Mouse (Mus musculus): ENCODE data around the gene Tnrc6a.

Tnrc6a gene

DNA sequence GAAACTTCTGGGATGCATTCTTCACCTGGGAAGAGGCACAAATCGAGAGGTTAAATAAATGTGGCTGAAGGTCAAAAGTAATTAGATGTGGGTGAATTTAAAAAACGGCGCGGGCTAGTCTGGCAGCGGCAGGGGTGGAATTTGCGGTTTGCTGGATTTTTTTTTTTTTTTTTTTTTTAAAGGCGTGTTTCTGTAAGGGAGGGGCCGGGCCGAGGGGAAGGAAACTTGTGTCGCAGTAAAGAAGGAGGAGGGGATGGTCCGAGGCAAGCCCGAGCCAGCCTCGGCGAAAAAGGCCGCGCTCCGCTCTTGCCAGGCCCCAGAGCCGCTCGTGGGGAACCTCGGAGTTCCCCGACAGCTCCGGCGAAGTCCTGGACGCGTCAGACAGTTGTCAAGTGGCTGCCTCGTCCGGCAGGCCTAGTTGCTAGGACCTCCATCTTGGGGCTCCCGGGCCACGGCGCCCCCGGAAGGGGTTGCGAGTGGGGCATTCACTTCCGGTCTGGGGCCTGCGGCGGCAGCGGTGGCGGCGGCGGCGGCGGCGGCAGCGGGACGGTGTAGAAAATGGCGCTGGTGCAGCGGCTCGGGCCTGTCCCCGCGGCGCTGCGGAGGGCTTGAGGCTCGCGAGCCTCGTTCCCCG, at the start of gene Tnrc6a:
TSS of gene Tnrc6a (plus strand) at position 221 of the 634 bp plus-strand sequence.
- TF ChIP-seq GATA4 (IDR thresholded peaks at IDR 0.05; ENCODE audit: insufficient replicate concordance, low read length), result peak; percentile 44; the same call in 1 of the 2 replicates

GRCm38 (mm10) chr7:123082236-123082635, 41.4 kb upstream of the Tnrc6a start:
- no peak for TF ChIP-seq GATA4 (IDR thresholded peaks at IDR 0.05; ENCODE audit: insufficient replicate concordance, low read length)

- no peak for TF ChIP-seq GATA4 (IDR thresholded peaks at IDR 0.05; ENCODE audit: insufficient replicate concordance, low read length)
Observed at GRCm38 (mm10) chr7:123083441-123084123, 40.1 kb upstream of the Tnrc6a start.

DNA sequence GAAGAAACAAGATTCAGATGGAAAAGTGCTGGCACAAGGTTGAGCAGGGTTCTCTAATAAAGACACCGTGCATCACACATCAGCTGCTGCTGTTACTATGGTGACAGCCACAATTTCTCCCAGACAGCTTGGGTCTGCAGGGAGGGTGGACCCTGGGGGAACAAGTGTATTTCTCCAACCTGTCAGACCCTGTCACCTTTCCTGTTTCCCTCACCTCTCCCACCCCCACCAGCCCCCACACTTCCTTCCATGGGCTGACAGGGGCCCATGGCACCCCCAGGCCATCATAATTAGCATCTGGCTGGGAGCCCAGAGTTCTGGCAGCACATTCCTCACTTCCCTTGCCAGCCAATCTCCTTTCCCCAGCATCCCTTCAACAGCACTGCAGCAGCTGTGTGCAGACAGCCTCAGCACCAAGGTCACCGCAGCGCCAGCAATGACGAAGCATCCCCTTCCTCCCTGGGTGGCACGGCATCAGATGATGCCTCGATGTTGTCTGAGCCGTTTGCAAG, 39.4 kb upstream of the Tnrc6a start:
- no peak for TF ChIP-seq GATA4 (IDR thresholded peaks at IDR 0.05; ENCODE audit: insufficient replicate concordance, low read length)

GRCm38 (mm10) chr7:123084708-123085107, 39.0 kb upstream of the Tnrc6a start:
- TF ChIP-seq GATA4 (IDR thresholded peaks at IDR 0.05; ENCODE audit: insufficient replicate concordance, low read length), result no peak

DNA sequence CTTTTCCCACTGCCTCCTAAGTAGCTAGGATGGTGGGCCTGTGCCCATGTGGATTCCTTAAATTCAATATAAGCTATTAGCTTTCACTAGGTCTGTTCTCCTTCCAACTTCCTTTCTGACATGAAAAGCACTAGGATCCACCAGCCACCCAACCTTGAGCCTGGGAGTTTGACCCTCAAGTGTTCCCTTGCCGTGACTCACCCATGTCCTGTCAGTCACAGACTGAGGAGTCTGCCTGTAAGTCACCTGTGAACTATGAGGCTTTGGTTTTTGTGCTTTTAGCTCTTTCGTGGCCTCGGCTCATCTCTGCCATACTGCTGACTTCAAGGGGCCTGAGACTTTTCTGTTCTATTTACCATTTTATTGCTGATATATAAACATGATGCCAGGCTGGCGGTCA, 34.8 kb upstream of the Tnrc6a start:
- no peak for TF ChIP-seq GATA4 (IDR thresholded peaks at IDR 0.05; ENCODE audit: insufficient replicate concordance, low read length)

DNA sequence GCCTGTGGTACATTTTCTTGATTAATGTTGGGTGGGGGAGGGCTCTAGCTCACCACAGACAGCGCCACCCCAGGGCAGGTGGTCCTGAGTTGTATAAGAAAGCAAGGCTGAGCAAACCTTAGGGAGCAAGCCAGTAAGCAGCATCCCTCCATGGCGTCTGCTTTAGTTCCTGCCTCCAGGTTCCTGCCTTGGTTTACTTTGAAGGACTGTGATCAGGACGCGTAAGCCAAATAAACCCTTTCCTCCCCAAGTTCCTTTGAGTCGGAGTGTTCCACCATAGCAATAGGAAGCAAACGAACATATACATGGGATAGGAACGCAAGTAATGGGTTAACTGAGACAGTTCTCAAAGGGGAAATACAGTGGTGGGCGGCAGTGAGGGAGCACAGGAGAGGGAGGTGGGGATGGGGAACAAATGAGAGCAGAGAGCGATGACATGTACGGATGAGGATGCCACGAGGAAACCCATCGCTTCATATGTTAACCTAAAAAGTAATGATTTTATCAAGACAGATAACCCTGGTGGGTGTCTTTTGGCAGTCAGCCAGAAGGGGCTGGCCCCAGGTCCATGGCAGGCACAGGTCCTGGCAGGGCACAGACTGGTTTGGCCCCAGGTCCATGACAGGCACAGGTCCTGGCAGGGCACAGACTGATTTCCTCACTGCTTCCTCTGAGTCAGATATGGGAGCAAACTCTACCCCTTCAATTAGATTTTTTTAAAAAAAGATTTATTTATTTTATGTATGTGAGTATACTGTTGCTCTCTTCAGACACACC, 27.2 kb upstream of the Tnrc6a start:
- TF ChIP-seq GATA4 (IDR thresholded peaks at IDR 0.05; ENCODE audit: insufficient replicate concordance, low read length), result no peak

GRCm38 (mm10) chr7:123097891-123098750, 25.6 kb upstream of the Tnrc6a start:
- no peak for TF ChIP-seq GATA4 (IDR thresholded peaks at IDR 0.05; ENCODE audit: insufficient replicate concordance, low read length)

DNA sequence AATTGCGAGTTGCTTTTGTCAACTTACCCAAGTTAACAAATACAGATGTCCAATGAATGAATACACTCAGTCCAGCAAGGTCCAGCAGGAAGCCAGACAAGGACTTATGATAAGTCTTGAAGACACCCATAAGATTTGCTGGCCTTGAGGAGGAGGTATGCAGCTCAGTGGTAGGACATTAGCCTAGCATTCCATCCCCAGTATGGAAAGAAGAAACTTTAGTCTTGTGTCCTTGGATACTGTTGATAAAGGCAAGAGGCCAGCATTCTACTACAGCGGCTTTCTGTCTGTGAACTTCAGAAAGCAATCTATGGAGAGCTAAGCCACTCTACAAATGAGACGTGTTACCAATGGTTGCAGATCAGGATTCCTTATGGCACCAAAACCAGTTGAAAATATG, 22.4 kb upstream of the Tnrc6a start:
- no peak for TF ChIP-seq GATA4 (IDR thresholded peaks at IDR 0.05; ENCODE audit: insufficient replicate concordance, low read length)

DNA sequence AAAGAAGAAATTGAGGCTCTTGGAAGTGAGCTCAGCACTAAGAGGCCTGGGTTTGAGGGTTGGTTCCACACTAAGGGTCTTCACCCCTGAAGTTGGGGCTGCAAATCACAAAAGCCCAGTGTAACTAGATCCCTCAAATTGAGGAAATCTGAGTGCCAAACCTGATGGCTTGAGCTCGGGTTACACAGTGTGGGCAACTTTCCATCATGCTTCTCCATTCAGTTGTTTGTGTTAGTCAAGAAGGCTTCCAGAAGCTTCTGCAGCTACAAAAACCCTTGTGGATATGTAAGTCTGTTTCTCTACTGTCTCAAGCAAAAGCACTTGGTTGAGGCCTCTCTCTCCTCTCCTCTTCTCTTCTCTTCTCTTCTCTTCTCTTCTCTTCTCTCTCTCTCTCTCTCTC, 17.8 kb upstream of the Tnrc6a start:
- TF ChIP-seq GATA4 (IDR thresholded peaks at IDR 0.05; ENCODE audit: insufficient replicate concordance, low read length), result no peak

- no peak for TF ChIP-seq GATA4 (IDR thresholded peaks at IDR 0.05; ENCODE audit: insufficient replicate concordance, low read length)
Observed at GRCm38 (mm10) chr7:123106326-123106725, 17.4 kb upstream of the Tnrc6a start.

GRCm38 (mm10) chr7:123108058-123109055, 15.3 kb upstream of the Tnrc6a start:
- TF ChIP-seq GATA4 (IDR thresholded peaks at IDR 0.05; ENCODE audit: insufficient replicate concordance, low read length), result no peak

- TF ChIP-seq GATA4 (IDR thresholded peaks at IDR 0.05; ENCODE audit: insufficient replicate concordance, low read length), result no peak
Observed at GRCm38 (mm10) chr7:123109361-123110000, 14.2 kb upstream of the Tnrc6a start.
